Mouse (Mus musculus): ENCODE results near the gene 1700057G04Rik.

DNA sequence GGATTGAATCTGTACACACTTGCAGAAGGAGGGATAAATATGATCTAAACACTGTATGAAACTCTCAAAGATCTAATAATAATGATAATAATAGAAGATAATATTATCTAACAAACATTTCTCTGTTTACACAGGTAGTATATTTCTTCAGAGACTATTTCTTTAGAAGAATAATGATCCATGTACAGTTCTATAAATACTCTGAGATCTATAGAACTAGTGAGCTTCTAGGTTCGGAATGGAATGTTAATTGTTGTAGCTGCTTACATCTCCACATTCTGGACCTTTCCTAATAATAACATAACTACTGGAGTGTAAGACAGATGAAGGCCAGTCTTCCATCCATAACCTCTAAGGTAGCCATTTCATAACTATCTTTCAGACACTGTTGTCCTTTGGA, at the start of gene 1700057G04Rik:
- TF ChIP-seq CHD2 (IDR thresholded peaks at IDR 0.05; ENCODE audit: low read depth, low read length): no peak
- TF ChIP-seq ZNF384 (IDR thresholded peaks at IDR 0.05; ENCODE audit: low read depth, low read length): no peak
- no peak for TF ChIP-seq ZC3H11A (IDR thresholded peaks at IDR 0.05; ENCODE audit: borderline replicate concordance, low read depth, low read length)
- no peak for TF ChIP-seq HCFC1 (IDR thresholded peaks at IDR 0.05; ENCODE audit: borderline replicate concordance, insufficient read depth, low read length)

All from ES-E14 (cell line).